Comparison of ENCODE assay signal across 31 mouse cellular contexts in genomic region chr12:71628796-71629195, GRCm38 (mm10).
DNase-seq lines count a peak whose midpoint lies in the region; ATAC-seq lines count a peak whose summit lies in the region.
"Had no signal": no experiment of that assay in that cellular context is flagged by ENCODE, and none has a peak within 500 bp of the region (broad histone marks: within the 10 kb centered on the region; RNA-seq: fewer than 3 reads in every experiment).

No protein-coding gene starts in this region.

- H3K9ac ChIP-seq in intestine, embryonic 14.5 days (ENCODE audit: low read length): no peak overlapping the region
- H3K9ac ChIP-seq in intestine, embryonic 15.5 days: no peak overlapping the region
- H3K9ac ChIP-seq: hindbrain, embryonic 14.5 days; kidney, embryonic 15.5 days; liver, embryonic 14.5 days; midbrain, embryonic 13.5 days; neural tube, embryonic 15.5 days had no signal

- H3K9me3 ChIP-seq in intestine, embryonic 14.5 days (ENCODE audit: control insufficient read depth, low read length): no peaks in the 10 kb centered on the region
- H3K9me3 ChIP-seq in intestine, embryonic 15.5 days: no peaks in the 10 kb centered on the region
- H3K9me3 ChIP-seq: kidney, embryonic 15.5 days; midbrain, embryonic 13.5 days; neural tube, embryonic 15.5 days had no signal

- H3K36me3 ChIP-seq in intestine, embryonic 14.5 days (ENCODE audit: control insufficient read depth, insufficient read depth, low read length): no peaks in the 10 kb centered on the region
- H3K36me3 ChIP-seq in intestine, embryonic 15.5 days: no peaks in the 10 kb centered on the region
- H3K36me3 ChIP-seq: kidney, embryonic 15.5 days; midbrain, embryonic 13.5 days; neural tube, embryonic 15.5 days had no signal

- no peak overlapping the region for H3K27ac ChIP-seq in intestine, embryonic 14.5 days (ENCODE audit: low read depth)
- H3K27ac ChIP-seq in intestine, embryonic 15.5 days: no peak overlapping the region
- H3K27ac ChIP-seq: hindbrain, embryonic 14.5 days; liver, embryonic 14.5 days; macrophage; midbrain, embryonic 13.5 days; neural tube, embryonic 15.5 days had no signal

- WGBS in intestine, embryonic 14.5 days: 85% methylated on average over 10 of the region's 10 CpGs
- WGBS in intestine, embryonic 15.5 days: 83% methylated on average over 10 of the region's 10 CpGs

- DNase-seq in adrenal gland, postnatal 10 days: peak; percentile 57
- DNase-seq in adrenal gland, adult 8-10 months: no peak
- DNase-seq in intestine, embryonic 14.5 days (ENCODE audit: low spot score): peak; percentile 23
- DNase-seq in R1 (ENCODE audit: low read depth, low spot score): peak; percentile 55
- peak; percentile 48 for DNase-seq in adrenal gland, postnatal 25 days
- no peak for DNase-seq in right cerebral cortex, adult 18-20 months
- DNase-seq in left cerebral cortex, adult 9 months (ENCODE audit: low spot score in 2 of 2): no peak
- DNase-seq: cerebellum, adult 18-20 months; cerebellum, postnatal 10 days; gastrocnemius, postnatal 14 days; heart, postnatal 36 days; kidney, adult 18-20 months; kidney, postnatal 25 days; left cerebral cortex, postnatal 4 days; liver; lung, adult 2 months; lung, postnatal 10 days; retina, postnatal 1 day; right cerebral cortex, postnatal 25 days; thymus, adult 2 months; thymus, postnatal 36 days had no signal

- H3K27me3 ChIP-seq in intestine, embryonic 14.5 days (replicated peaks; ENCODE audit: control insufficient read depth, insufficient read depth, low read length): no peaks in the 10 kb centered on the region
- H3K27me3 ChIP-seq in intestine, embryonic 15.5 days (replicated peaks): no peaks in the 10 kb centered on the region
- H3K27me3 ChIP-seq: kidney, embryonic 15.5 days; midbrain, embryonic 13.5 days; neural tube, embryonic 15.5 days had no signal

- H3K4me3 ChIP-seq in intestine, embryonic 14.5 days (ENCODE audit: low read depth, low read length): no peak overlapping the region
- H3K4me3 ChIP-seq in intestine, embryonic 15.5 days (replicated peaks): no peak overlapping the region
- H3K4me3 ChIP-seq: kidney, embryonic 15.5 days; midbrain, embryonic 13.5 days; neural tube, embryonic 15.5 days had no signal

- peaks cover 20% of the 10 kb centered on the region for H3K4me1 ChIP-seq in intestine, embryonic 14.5 days (replicated peaks; ENCODE audit: control insufficient read depth, insufficient read depth, low read length)
- H3K4me1 ChIP-seq in intestine, embryonic 15.5 days (replicated peaks): peaks cover 15% of the 10 kb centered on the region

- no peak for ATAC-seq in intestine, embryonic 14.5 days (replicated peaks; ENCODE audit: low FRiP score, low TSS enrichment, low read depth)
- no peak for ATAC-seq in intestine, embryonic 15.5 days
- ATAC-seq: activated CD4-positive, CD25-positive, alpha-beta regulatory T cell, adult 4 months; CD4-positive, CD25-positive, alpha-beta regulatory T cell, adult 4 months; midbrain, embryonic 13.5 days had no signal

- H3K4me2 ChIP-seq in intestine, embryonic 14.5 days (ENCODE audit: low read length): no peak overlapping the region
- H3K4me2 ChIP-seq in intestine, embryonic 15.5 days (replicated peaks): no peak overlapping the region
- H3K4me2 ChIP-seq: heart, embryonic 11.5 days; hindbrain, embryonic 14.5 days; kidney, embryonic 15.5 days; midbrain, embryonic 13.5 days; neural tube, embryonic 15.5 days had no signal

Comparison
In these comparisons a context has a peak if more than half of its experiments do, and no peak if none do; other contexts are left out.
1. DNase-seq: peak in adrenal gland, postnatal 10 days (single experiment), intestine, embryonic 14.5 days (single experiment), R1 (single experiment) and adrenal gland, postnatal 25 days (single experiment); none in adrenal gland, adult 8-10 months (single experiment), right cerebral cortex, adult 18-20 months (single experiment) and left cerebral cortex, adult 9 months (0 of 2).